Mouse (Mus musculus): ENCODE results near the gene Olfr1443.

Olfr1443 gene

DNA sequence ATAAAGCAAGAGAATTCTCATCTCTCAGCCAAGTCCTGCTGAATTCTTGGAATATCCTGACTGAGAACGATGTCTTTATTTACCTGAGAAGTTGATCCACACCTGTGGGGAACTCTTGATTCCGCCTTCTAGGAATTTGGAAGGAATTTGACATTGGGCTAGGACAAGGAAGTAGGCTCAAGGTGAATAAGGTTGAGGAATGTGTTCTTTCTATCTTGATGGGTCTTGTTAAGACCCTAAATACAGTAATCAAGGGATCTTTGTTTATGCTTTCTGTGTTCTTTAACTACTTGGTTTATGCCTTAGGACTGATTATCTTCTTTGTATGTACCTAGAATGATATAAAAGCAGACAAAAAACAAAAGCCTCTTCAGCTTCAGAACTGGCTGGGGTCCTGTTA is 54.0 kb downstream of the Olfr1443 start:
- no peak for DNase-seq (ENCODE audit: low spot score in 2 of 2)

All from urinary bladder, postnatal 4 days (tissue).